9 mouse cellular contexts compared by ENCODE assay signal in genomic region chr3:135886659-135887027, GRCm38 (mm10).
A peak's percentile ranks its signal among the peaks of the same experiment; 100 is the strongest.
DNase-seq lines count a peak whose midpoint lies in the region; ATAC-seq and TF ChIP-seq lines count a peak whose summit lies in the region.
"Had no signal": no experiment of that assay in that cellular context is flagged by ENCODE, and none has a peak within 500 bp of the region (broad histone marks: within the 10 kb centered on the region; RNA-seq: fewer than 3 reads in every experiment).

No protein-coding gene starts in this region.

- H3K9me3 ChIP-seq in G1E (replicated peaks), result no peaks in the 10 kb centered on the region
- no peaks in the 10 kb centered on the region for H3K9me3 ChIP-seq in embryonic facial prominence, embryonic 11.5 days (replicated peaks; ENCODE audit: control insufficient read depth, low read length)
- H3K9me3 ChIP-seq: lung, embryonic 15.5 days had no signal

- peaks cover 7% of the 10 kb centered on the region; the same call in 1 of the 2 replicates for H3K4me1 ChIP-seq in G1E (ENCODE audit: insufficient read depth, low read depth, low read length)
- H3K4me1 ChIP-seq in embryonic facial prominence, embryonic 11.5 days (ENCODE audit: control insufficient read depth, insufficient read depth, low read length), result no peaks in the 10 kb centered on the region
- H3K4me1 ChIP-seq: lung, embryonic 15.5 days had no signal

- H3K4me3 ChIP-seq in G1E (ENCODE audit: low read depth, low read length), result no peak overlapping the region
- no peak overlapping the region for H3K4me3 ChIP-seq in embryonic facial prominence, embryonic 11.5 days (ENCODE audit: low read depth, low read length)
- H3K4me3 ChIP-seq: lung, embryonic 15.5 days had no signal

- no peaks in the 10 kb centered on the region for H3K27me3 ChIP-seq in G1E (ENCODE audit: insufficient read depth, low read length)
- no peaks in the 10 kb centered on the region for H3K27me3 ChIP-seq in embryonic facial prominence, embryonic 11.5 days (ENCODE audit: control insufficient read depth, insufficient read depth, low read length)
- H3K27me3 ChIP-seq: lung, embryonic 15.5 days had no signal

- peaks cover 44% of the 10 kb centered on the region for H3K36me3 ChIP-seq in G1E (replicated peaks)
- H3K36me3 ChIP-seq in embryonic facial prominence, embryonic 11.5 days (replicated peaks; ENCODE audit: control insufficient read depth, insufficient read depth, low read depth, low read length), result no peaks in the 10 kb centered on the region
- H3K36me3 ChIP-seq: lung, embryonic 15.5 days had no signal

- H3K4me2 ChIP-seq in embryonic facial prominence, embryonic 11.5 days (ENCODE audit: low read depth, low read length), result no peak overlapping the region
- H3K4me2 ChIP-seq: lung, embryonic 15.5 days had no signal

- 42% methylated on average over 12 of the region's 12 CpGs for WGBS in embryonic facial prominence, embryonic 11.5 days

- peak; percentile 4 for DNase-seq in G1E (ENCODE audit: low spot score)
- DNase-seq in adrenal gland, postnatal 14 days, result peak; percentile 76
- DNase-seq in embryonic facial prominence, embryonic 11.5 days (ENCODE audit: low spot score), result peak; percentile 90
- DNase-seq in layer of hippocampus, adult 9-10 months (ENCODE audit: low spot score), result peak; percentile 95
- DNase-seq in right cerebral cortex, postnatal 10 days (ENCODE audit: low spot score in 2 of 2), result peak; percentile 90 to 91

- ATAC-seq in G1E (ENCODE audit: extremely low read depth, insufficient number of reproducible peaks, low FRiP score, poor library complexity, severe bottlenecking), result no peak; the same call in 1 of the 2 replicates
- ATAC-seq in embryonic facial prominence, embryonic 11.5 days (replicated peaks; ENCODE audit: insufficient number of reproducible peaks, low FRiP score, low TSS enrichment, low read depth), result no peak
- peak; percentile 56 to 59; a peak in 2 of 4 replicates for ATAC-seq in hematopoietic stem cell, adult 5-6 weeks (replicated peaks in 1 of 2; ENCODE audit: insufficient read depth in 1 of 2, low FRiP score in 2 of 2, low TSS enrichment in 1 of 2, low read depth in 1 of 2, poor library complexity in 2 of 2, severe bottlenecking in 2 of 2)
- peak; percentile 67; the same call in 1 of the 2 replicates for ATAC-seq in megakaryocyte, adult 5-6 weeks (ENCODE audit: poor library complexity, severe bottlenecking)
- ATAC-seq in erythroid progenitor cell, adult 5-6 weeks (replicated peaks; ENCODE audit: low FRiP score, poor library complexity, severe bottlenecking), result no peak

- H3K27ac ChIP-seq in embryonic facial prominence, embryonic 11.5 days (replicated peaks; ENCODE audit: low read depth, low read length), result no peak overlapping the region
- H3K27ac ChIP-seq: lung, embryonic 15.5 days had no signal

- no peak overlapping the region for H3K9ac ChIP-seq in embryonic facial prominence, embryonic 11.5 days (replicated peaks; ENCODE audit: low read length)
- H3K9ac ChIP-seq: lung, embryonic 15.5 days had no signal

- TF ChIP-seq CTCF in G1E (IDR thresholded peaks at IDR 0.05; ENCODE audit: low read depth, low read length), result no peak

Comparison
In these comparisons a context has a peak if more than half of its experiments do, and no peak if none do; other contexts are left out.
1. ATAC-seq: peak in hematopoietic stem cell, adult 5-6 weeks (2 of 2) and megakaryocyte, adult 5-6 weeks (single experiment); none in G1E (single experiment), embryonic facial prominence, embryonic 11.5 days (single experiment) and erythroid progenitor cell, adult 5-6 weeks (single experiment).
2. DNase-seq: peak in every context shown above with its lines; median percentile 95 in layer of hippocampus, adult 9-10 months; 90 in right cerebral cortex, postnatal 10 days; 90 in embryonic facial prominence, embryonic 11.5 days; 76 in adrenal gland, postnatal 14 days; 4 in G1E.